Mouse (Mus musculus): ENCODE measurements at regions not wholly inside any gene's neighbourhood (a gene's known extent, or its start where the extent isn't known, plus 50 kb on each side); places are given as distances from the start of the nearest gene placed in this dataset.

GRCm38 (mm10) chr2:30525295-30525694, 51.3 kb upstream of the Ier5l start:
- ATAC-seq: no peak

- ATAC-seq: no peak
Observed at GRCm38 (mm10) chr2:30525831-30526230, 51.8 kb upstream of the Ier5l start.

GRCm38 (mm10) chr2:30527495-30527894, 53.5 kb upstream of the Ier5l start:
- ATAC-seq: no peak

GRCm38 (mm10) chr2:30532948-30533347, 58.9 kb upstream of the Ier5l start:
- no peak for ATAC-seq

- no peak for ATAC-seq
Observed at GRCm38 (mm10) chr2:30533367-30533766, 59.3 kb upstream of the Ier5l start.

GRCm38 (mm10) chr2:30534485-30534884, 60.4 kb upstream of the Cstad start:
- ATAC-seq: peak; percentile 45

GRCm38 (mm10) chr2:30539305-30539704, 55.5 kb upstream of the Cstad start:
- no peak for ATAC-seq

- no peak for ATAC-seq
Observed at GRCm38 (mm10) chr2:30541541-30541940, 53.3 kb upstream of the Cstad start.

GRCm38 (mm10) chr2:30544782-30545435, 49.9 kb upstream of the Cstad start:
- peak; percentile 72 for ATAC-seq
